Mouse (Mus musculus) hindlimb bud, embryonic 11.5 days (tissue): ENCODE measurements at regions not wholly inside any gene's neighbourhood (a gene's known extent, or its start where the extent isn't known, plus 50 kb on each side); places are given as distances from the start of the nearest gene placed in this dataset.
"Not testable (repeated sequence)": the region's sequence is repeated elsewhere in the genome, so short reads cannot be mapped to it uniquely, and the experiment has no call there.

ENCODE experiments used
- DNase-seq: peaks from one replicate; pipeline ENCODE4 v3.0.0-alpha.2; 2012; ENCODE audit warnings: low read depth, low spot score; ENCODE audit errors: extremely low spot score

GRCm38 (mm10) chr5:45382804-45383203 lies 67.2 kb downstream of the Qdpr start:
- no peak for DNase-seq

- no peak for DNase-seq
Measured at GRCm38 (mm10) chr5:45378486-45378885, 71.5 kb downstream of the Qdpr start.

GRCm38 (mm10) chr5:45373069-45373468 lies 77.0 kb downstream of the Qdpr start:
- DNase-seq: no peak

- DNase-seq: no peak
Measured at GRCm38 (mm10) chr5:45368451-45368850, 81.6 kb downstream of the Qdpr start.

GRCm38 (mm10) chr5:45360189-45360588 lies 89.8 kb downstream of the Qdpr start:
- DNase-seq: no peak

- DNase-seq: no peak
Measured at GRCm38 (mm10) chr5:45340411-45340810, 109.6 kb downstream of the Qdpr start.

- DNase-seq: no peak
Measured at GRCm38 (mm10) chr5:45336801-45337200, 113.2 kb downstream of the Qdpr start.

GRCm38 (mm10) chr5:45324468-45324867 lies 125.6 kb downstream of the Qdpr start:
- not testable (repeated sequence) for DNase-seq

GRCm38 (mm10) chr5:45323500-45323899 lies 126.5 kb downstream of the Qdpr start:
- no peak for DNase-seq

GRCm38 (mm10) chr5:45318026-45318425 lies 132.0 kb downstream of the Qdpr start:
- no peak for DNase-seq

GRCm38 (mm10) chr5:45301120-45301519 lies 148.9 kb downstream of the Qdpr start:
- no peak for DNase-seq

GRCm38 (mm10) chr5:45298872-45299271 lies 151.2 kb downstream of the Qdpr start:
- no peak for DNase-seq

GRCm38 (mm10) chr5:45295134-45295533 lies 154.9 kb downstream of the Qdpr start:
- no peak for DNase-seq

- DNase-seq: no peak
Measured at GRCm38 (mm10) chr5:45292833-45293546, 157.0 kb downstream of the Qdpr start.

GRCm38 (mm10) chr5:45292383-45292782 lies 157.7 kb downstream of the Qdpr start:
- DNase-seq: no peak

- no peak for DNase-seq
Measured at GRCm38 (mm10) chr5:45291752-45292151, 158.3 kb downstream of the Qdpr start.

GRCm38 (mm10) chr5:45291276-45291675 lies 158.8 kb downstream of the Qdpr start:
- no peak for DNase-seq

GRCm38 (mm10) chr5:45286454-45286853 lies 163.6 kb downstream of the Qdpr start:
- DNase-seq: no peak

- no peak for DNase-seq
Measured at GRCm38 (mm10) chr5:45284680-45285079, 165.4 kb downstream of the Qdpr start.

- no peak for DNase-seq
Measured at GRCm38 (mm10) chr5:45283908-45284415, 166.1 kb downstream of the Qdpr start.

GRCm38 (mm10) chr5:45282207-45282930 lies 167.7 kb downstream of the Qdpr start:
- peak; percentile 74 for DNase-seq

GRCm38 (mm10) chr5:45278571-45278970 lies 171.5 kb downstream of the Qdpr start:
- peak; percentile 85 for DNase-seq
